Mouse (Mus musculus) forebrain, embryonic 10.5 days (tissue): ENCODE data around the gene Anapc13. TPM values are rescaled to one million over a fixed set of nuclear protein-coding genes. Genes with fewer than 3 reads are reported as not detected.

Experiments used
- DNase-seq: peaks from one replicate; pipeline ENCODE4 v3.0.0-alpha.2; 2017; ENCODE audit warnings: low spot score; ENCODE audit errors: extremely low spot score
- H3K27ac ChIP-seq: fragments of 300-500 bp; sonication (generic); 2 replicates; pipeline ENCODE4 v1.5.1; 2016; ENCODE audit warnings: mild to moderate bottlenecking
- H3K27me3 ChIP-seq: fragments of 300-500 bp; sonication (generic); 2 replicates; pipeline ENCODE4 v1.6.1; 2016; ENCODE audit warnings: mild to moderate bottlenecking; ENCODE audit not compliant: poor library complexity, severe bottlenecking
- H3K36me3 ChIP-seq: fragments of 300-500 bp; sonication (generic); replicated peaks from 2 replicates; pipeline ENCODE4 v1.6.1; 2016; ENCODE audit warnings: mild to moderate bottlenecking, moderate library complexity
- H3K4me1 ChIP-seq: fragments of 300-500 bp; sonication (generic); 2 replicates; pipeline ENCODE4 v1.6.1; 2016
- H3K4me3 ChIP-seq: fragments of 300-500 bp; sonication (generic); 2 replicates; pipeline ENCODE4 v1.5.1; 2016; ENCODE audit warnings: mild to moderate bottlenecking, moderate library complexity
- H3K9me3 ChIP-seq: fragments of 300-500 bp; sonication (generic); 2 replicates; pipeline ENCODE4 v1.6.1; 2016; ENCODE audit warnings: mild to moderate bottlenecking, moderate library complexity
- WGBS: fragments of 180-500 bp; shearing (Covaris S2); methylation state at CpG from one replicate; pipeline ENCODE4 v1.1.7; 2016; 5-methylcytosine and 5-hydroxymethylcytosine counted together
- polyA plus RNA-seq: library from polyadenylated mRNA; unstranded; fragments of >200 nt; fragmentation: Nextera tagmentation; extraction: Ambion mirVana; gene quantifications from 2 replicates; pipeline ENCODE4 v1.2.1, GENCODE M21; 2016

Anapc13 gene
- 158 and 163 TPM in 2 replicates for polyA plus RNA-seq

DNA sequence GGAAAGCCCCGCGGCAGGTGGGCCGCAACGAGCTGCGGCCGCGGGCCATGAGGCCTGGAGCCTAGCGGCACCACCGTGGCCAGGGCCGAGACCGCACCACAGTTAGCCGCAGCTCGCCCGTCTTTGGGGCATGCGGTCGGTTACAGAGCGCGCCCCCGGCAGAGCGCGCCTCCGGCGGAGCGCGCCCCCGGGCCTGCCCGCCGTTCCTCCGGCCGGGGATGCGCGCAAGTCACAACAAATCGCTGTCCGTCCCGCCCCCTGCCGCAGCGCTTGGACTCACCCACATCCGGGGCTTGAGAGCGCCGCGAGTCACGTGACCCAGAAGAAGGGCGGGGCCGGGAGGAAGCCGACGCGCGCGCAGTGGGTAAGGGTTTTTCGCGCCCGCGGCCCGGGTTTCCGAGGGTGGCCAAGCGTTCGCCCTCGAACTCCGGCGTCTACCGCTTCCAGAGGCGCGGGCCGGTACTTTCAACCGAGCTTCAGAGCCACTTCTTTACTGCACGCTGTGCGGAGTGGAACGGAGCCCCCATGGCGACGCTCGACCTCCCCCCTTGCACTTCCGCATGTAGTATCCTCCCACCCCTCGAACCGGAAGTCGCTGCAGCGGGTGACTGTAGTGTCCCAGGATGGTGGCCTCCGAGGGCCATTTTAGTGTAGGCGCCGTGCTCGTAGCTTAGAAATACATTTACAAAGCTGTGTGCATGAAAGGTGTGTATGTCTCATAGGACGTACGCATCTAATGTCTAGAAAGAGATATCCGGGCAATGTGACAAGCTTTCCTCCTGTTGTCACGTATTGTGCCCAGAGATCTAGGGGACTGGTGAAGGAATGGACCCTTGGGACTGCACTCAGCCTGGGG lies at the start of gene Anapc13, which contains the start of gene Cep63:
Gene Anapc13 (plus strand): TSS at position 314 of the 856 bp plus-strand sequence.
Gene Cep63 (minus strand): TSS at position 552 of the 856 bp plus-strand sequence.
- under 1% methylated on average over 84 of the region's 84 CpGs for WGBS
- H3K27me3 ChIP-seq, result no peaks in the 10 kb centered on the region

DNA sequence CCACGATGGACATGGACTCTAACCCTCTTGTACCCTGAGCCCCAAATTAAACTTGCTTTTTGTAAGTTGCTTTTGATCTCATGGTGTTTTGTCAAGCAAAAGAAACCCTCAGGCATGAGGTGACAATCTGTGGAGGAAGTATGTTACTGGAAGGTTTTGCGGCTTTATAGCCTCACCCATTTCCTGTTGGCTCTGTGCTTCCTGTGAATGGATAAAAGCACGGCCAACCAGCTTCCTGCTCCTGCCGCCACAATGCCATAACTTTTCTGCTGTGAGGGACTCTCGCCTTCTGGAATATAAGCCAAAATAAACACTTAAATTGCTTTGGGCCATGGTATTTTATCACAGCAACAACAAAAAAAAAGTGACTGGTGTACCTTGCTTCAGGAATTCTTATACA lies 48.6 kb upstream of the Anapc13 start:
- 83% methylated on average over 5 of the region's 5 CpGs for WGBS

More for the DNA sequence above, at the start of gene Anapc13, which contains the start of gene Cep63:
- H3K4me3 ChIP-seq, result peak within 1 kb of the TSS; percentile 90
- H3K4me1 ChIP-seq, result peaks cover 33% of the 10 kb centered on the region
- no peaks in the 10 kb centered on the region for H3K9me3 ChIP-seq
- peaks cover 8% of the 10 kb centered on the region; the same call in 1 of the 2 replicates for H3K36me3 ChIP-seq
- H3K27ac ChIP-seq, result peak within 1 kb of the TSS; percentile 100
- DNase-seq, result peak; percentile 98

DNA sequence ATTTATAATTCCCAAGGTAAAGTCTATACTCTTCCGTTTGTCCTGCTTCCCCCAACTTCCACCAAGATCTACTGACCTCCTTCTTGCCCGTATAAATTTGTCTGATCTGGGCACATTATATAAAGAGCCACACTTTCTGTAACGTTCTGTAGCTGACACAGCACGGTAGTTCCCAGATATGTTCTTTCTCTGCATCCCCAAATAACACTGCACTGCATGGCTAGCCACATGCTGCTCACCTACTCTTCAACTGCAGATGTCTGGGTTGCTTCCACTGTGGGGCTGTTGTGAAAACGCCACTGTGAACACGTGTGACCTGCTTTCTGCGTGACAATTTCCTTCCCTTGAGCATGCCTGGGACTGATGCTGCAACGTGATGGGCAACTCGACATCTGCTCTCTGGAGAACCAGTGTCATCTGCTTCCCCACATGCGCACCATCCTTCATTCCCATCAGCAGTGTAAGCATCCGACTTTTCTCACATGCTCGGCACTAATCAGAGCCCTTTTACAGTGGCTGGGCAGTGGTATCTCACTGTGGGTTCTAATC lies 44.1 kb upstream of the Anapc13 start:
- Histone ChIP-seq H3K9me3 (no peaks in the 10 kb centered on the region), H3K4me1 (no peaks in the 10 kb centered on the region), H3K27ac (no peak overlapping the region), H3K4me3 (no peak overlapping the region), H3K27me3 (no peaks in the 10 kb centered on the region), H3K36me3 (peaks cover 31% of the 10 kb centered on the region)
- WGBS, result 90% methylated on average over 12 of the region's 12 CpGs
- no peak for DNase-seq

More for the DNA sequence above, 48.6 kb upstream of the Anapc13 start:
- H3K4me3 ChIP-seq, result no peak overlapping the region
- no peaks in the 10 kb centered on the region for H3K9me3 ChIP-seq
- no peaks in the 10 kb centered on the region for H3K36me3 ChIP-seq
- H3K27me3 ChIP-seq, result no peaks in the 10 kb centered on the region
- H3K4me1 ChIP-seq, result peaks cover 16% of the 10 kb centered on the region
- H3K27ac ChIP-seq, result no peak overlapping the region
- no peak for DNase-seq

DNA sequence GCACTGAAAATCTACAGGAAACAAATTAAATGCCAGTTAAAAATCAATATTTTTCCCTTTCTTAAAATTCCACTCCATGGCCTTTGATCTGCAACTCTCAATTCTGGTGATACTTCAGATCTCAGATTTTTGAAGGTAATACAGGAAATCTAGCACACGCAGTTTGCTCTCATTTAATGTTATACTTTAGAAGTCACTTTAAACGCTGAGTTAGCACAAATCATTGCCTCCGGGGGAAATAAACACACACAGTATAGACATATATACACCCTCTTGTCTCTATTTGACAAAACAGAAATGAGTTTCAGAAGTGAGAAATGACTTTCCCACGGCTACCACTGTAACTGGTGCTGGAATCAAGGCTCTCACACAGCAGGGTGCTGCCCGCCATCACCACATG lies 38.7 kb upstream of the Anapc13 start:
- Histone ChIP-seq H3K27ac (no peak overlapping the region), H3K27me3 (no peaks in the 10 kb centered on the region), H3K4me3 (no peak overlapping the region), H3K9me3 (no peaks in the 10 kb centered on the region), H3K4me1 (no peaks in the 10 kb centered on the region), H3K36me3 (peaks cover 57% of the 10 kb centered on the region)
- 90% methylated on average over 5 of the region's 5 CpGs for WGBS
- no peak for DNase-seq

GRCm38 (mm10) chr9:102594667-102595393 lies 31.3 kb upstream of the Anapc13 start:
- DNase-seq, result no peak
- peaks cover 13% of the 10 kb centered on the region for H3K4me1 ChIP-seq
- WGBS, result 67% methylated on average over 6 of the region's 6 CpGs
- H3K9me3 ChIP-seq, result no peaks in the 10 kb centered on the region
- no peaks in the 10 kb centered on the region for H3K27me3 ChIP-seq
- H3K4me3 ChIP-seq, result no peak overlapping the region
- 0 out of 2 replicates have a peak overlapping the region, but pooled peaks have one; percentile 15 for H3K27ac ChIP-seq
- H3K36me3 ChIP-seq, result peaks cover 62% of the 10 kb centered on the region

- no peaks in the 10 kb centered on the region for H3K27me3 ChIP-seq
- H3K4me1 ChIP-seq, result peaks cover 13% of the 10 kb centered on the region
- peaks cover 66% of the 10 kb centered on the region for H3K36me3 ChIP-seq
- no peak overlapping the region for H3K4me3 ChIP-seq
- no peak for DNase-seq
- H3K9me3 ChIP-seq, result no peaks in the 10 kb centered on the region
- 80% methylated on average over 8 of the region's 8 CpGs for WGBS
- H3K27ac ChIP-seq, result no peak overlapping the region
Measured at GRCm38 (mm10) chr9:102595662-102596436, 30.2 kb upstream of the Anapc13 start.

DNA sequence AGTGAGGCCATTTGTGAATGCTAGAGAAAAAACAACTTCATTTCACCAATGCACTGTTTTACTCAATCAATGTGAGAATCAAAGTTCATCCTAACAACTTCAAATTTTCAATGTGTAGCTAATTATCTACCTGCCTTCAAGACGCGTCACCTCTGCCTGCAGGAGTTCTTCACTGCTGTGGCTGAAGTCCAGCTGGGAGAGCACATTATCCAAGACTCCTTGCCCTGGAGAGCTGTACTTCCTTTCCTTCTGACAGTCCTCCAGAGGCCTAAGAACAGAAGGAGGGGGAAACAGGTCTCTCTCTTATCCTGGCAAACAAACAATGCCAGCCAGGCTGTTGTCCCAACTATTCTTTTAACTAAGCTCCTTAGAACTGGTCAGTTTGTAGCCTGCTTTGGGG lies 24.9 kb upstream of the Anapc13 start:
- Histone ChIP-seq H3K4me3 (no peak overlapping the region), H3K9me3 (no peaks in the 10 kb centered on the region), H3K27me3 (no peaks in the 10 kb centered on the region), H3K27ac (no peak overlapping the region), H3K4me1 (no peaks in the 10 kb centered on the region), H3K36me3 (peaks cover 46% of the 10 kb centered on the region)
- 90% methylated on average over 2 of the region's 2 CpGs for WGBS
- no peak for DNase-seq

- no peaks in the 10 kb centered on the region for H3K9me3 ChIP-seq
- H3K36me3 ChIP-seq, result peaks cover 41% of the 10 kb centered on the region
- no peak overlapping the region for H3K4me3 ChIP-seq
- 81% methylated on average over 2 of the region's 2 CpGs for WGBS
- H3K27me3 ChIP-seq, result no peaks in the 10 kb centered on the region
- DNase-seq, result no peak
- H3K4me1 ChIP-seq, result no peaks in the 10 kb centered on the region
- H3K27ac ChIP-seq, result no peak overlapping the region
Measured at GRCm38 (mm10) chr9:102601666-102602065, 24.4 kb upstream of the Anapc13 start.

DNA sequence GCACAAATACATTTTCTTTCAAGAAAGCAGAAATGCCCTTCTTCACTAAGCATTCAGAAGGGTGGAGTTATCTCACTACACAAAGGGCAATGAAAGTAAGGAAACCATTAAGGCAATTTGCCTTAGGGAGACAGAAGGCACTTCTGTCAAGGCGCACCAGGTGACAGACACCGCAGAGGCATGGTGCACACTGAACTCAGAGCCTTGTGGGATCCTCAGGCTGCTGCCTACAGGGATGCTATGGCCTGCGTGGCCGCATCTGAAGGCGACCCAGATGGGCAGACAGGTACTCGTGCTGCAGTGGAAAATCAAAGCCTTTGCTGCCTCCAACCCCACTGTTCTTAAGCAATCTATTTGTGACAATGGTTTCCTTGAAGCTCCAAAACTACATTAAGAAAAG lies 20.9 kb upstream of the Anapc13 start:
- no peak for DNase-seq
- Histone ChIP-seq H3K27me3 (no peaks in the 10 kb centered on the region), H3K9me3 (no peaks in the 10 kb centered on the region), H3K27ac (no peak overlapping the region), H3K4me3 (no peak overlapping the region), H3K36me3 (peaks cover 45% of the 10 kb centered on the region), H3K4me1 (no peaks in the 10 kb centered on the region)
- WGBS, result 89% methylated on average over 6 of the region's 6 CpGs

- Histone ChIP-seq H3K27me3 (no peaks in the 10 kb centered on the region), H3K9me3 (no peaks in the 10 kb centered on the region), H3K36me3 (peaks cover 46% of the 10 kb centered on the region), H3K4me3 (no peak overlapping the region), H3K4me1 (no peaks in the 10 kb centered on the region), H3K27ac (no peak overlapping the region)
- WGBS, result 67% methylated on average over 5 of the region's 5 CpGs
- DNase-seq, result no peak
Measured at GRCm38 (mm10) chr9:102607471-102607870, 18.6 kb upstream of the Anapc13 start.

- Histone ChIP-seq H3K27ac (no peak overlapping the region), H3K36me3 (peaks cover 57% of the 10 kb centered on the region), H3K9me3 (no peaks in the 10 kb centered on the region), H3K27me3 (no peaks in the 10 kb centered on the region), H3K4me1 (no peaks in the 10 kb centered on the region), H3K4me3 (no peak overlapping the region)
- WGBS, result 92% methylated on average over 3 of the region's 3 CpGs
- no peak for DNase-seq
Measured at GRCm38 (mm10) chr9:102609221-102609620, 16.9 kb upstream of the Anapc13 start.

GRCm38 (mm10) chr9:102615071-102615470 lies 11.0 kb upstream of the Anapc13 start:
- Histone ChIP-seq H3K4me3 (no peak overlapping the region), H3K4me1 (no peaks in the 10 kb centered on the region), H3K9me3 (no peaks in the 10 kb centered on the region), H3K36me3 (peaks cover 76% of the 10 kb centered on the region), H3K27me3 (no peaks in the 10 kb centered on the region), H3K27ac (no peak overlapping the region)
- no peak for DNase-seq
- 91% methylated on average over 3 of the region's 3 CpGs for WGBS
